ENCODE assay signal across 9 mouse cellular contexts in the genomic region with DNA sequence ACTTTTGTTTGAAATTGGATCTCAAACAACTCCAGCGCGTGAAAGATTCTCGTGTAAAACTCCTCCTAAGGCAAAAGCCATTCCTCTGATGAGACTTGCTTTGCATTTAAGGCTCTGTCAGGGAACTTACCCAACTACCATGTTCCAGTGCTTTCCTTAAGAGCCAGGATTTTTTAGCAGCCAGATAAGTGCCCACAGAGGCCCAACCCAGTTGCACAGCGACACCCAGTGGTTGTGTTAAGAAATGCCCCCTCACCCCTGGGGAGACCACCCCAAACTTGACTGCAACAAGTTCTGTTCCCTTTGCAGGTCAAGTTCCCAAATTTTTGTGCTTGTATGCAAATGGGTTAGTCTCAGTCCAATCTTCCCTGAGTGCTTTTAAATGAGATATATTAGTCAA.
DNase-seq lines count a peak whose midpoint lies in the region; ATAC-seq and TF ChIP-seq lines count a peak whose summit lies in the region.
"Had no signal": no experiment of that assay in that cellular context is flagged by ENCODE, and none has a peak within 500 bp of the region (broad histone marks: within the 10 kb centered on the region; RNA-seq: fewer than 3 reads in every experiment).

No protein-coding gene starts in this region.

- no peak for ATAC-seq in forebrain, postnatal 0 days
- no peak for ATAC-seq in forebrain, embryonic 13.5 days
- no peak for ATAC-seq in midbrain, embryonic 11.5 days (ENCODE audit: low FRiP score)
- no peak for ATAC-seq in midbrain, embryonic 13.5 days
- no peak for ATAC-seq in embryonic facial prominence, embryonic 15.5 days (ENCODE audit: insufficient number of reproducible peaks, low FRiP score, low TSS enrichment, low read depth)
- no peak for ATAC-seq in stomach, postnatal 0 days (ENCODE audit: low FRiP score, low TSS enrichment)
- ATAC-seq in activated CD4-positive, CD25-positive, alpha-beta regulatory T cell, adult 4 months, result no peak

- WGBS in forebrain, postnatal 0 days, result 56% methylated on average over 4 of the region's 4 CpGs
- WGBS in forebrain, embryonic 13.5 days, result 52% methylated on average over 4 of the region's 4 CpGs
- 56% methylated on average over 4 of the region's 4 CpGs for WGBS in midbrain, embryonic 11.5 days
- 56% methylated on average over 4 of the region's 4 CpGs for WGBS in midbrain, embryonic 13.5 days
- WGBS in embryonic facial prominence, embryonic 15.5 days, result 16% methylated on average over 4 of the region's 4 CpGs
- 15% methylated on average over 4 of the region's 4 CpGs for whole genome bisulfite sequencing in stomach, postnatal 0 days

- intact Hi-C loops in left cerebral cortex, postnatal 36 days (cut with DNase I), result no loop called here

- no peaks in the 10 kb centered on the region for H3K4me1 ChIP-seq in forebrain, postnatal 0 days (ENCODE audit: insufficient read depth)
- H3K4me1 ChIP-seq in forebrain, embryonic 13.5 days, result no peaks in the 10 kb centered on the region
- H3K4me1 ChIP-seq in midbrain, embryonic 11.5 days (ENCODE audit: control insufficient read depth, insufficient read depth, low read length), result no peaks in the 10 kb centered on the region
- H3K4me1 ChIP-seq in midbrain, embryonic 13.5 days (replicated peaks), result no peaks in the 10 kb centered on the region
- H3K4me1 ChIP-seq in embryonic facial prominence, embryonic 15.5 days, result peaks cover 34% of the 10 kb centered on the region
- H3K4me1 ChIP-seq in stomach, postnatal 0 days (replicated peaks; ENCODE audit: control insufficient read depth, insufficient read depth), result no peaks in the 10 kb centered on the region

- no peak for DNase-seq in forebrain, postnatal 0 days
- peak; percentile 89 for DNase-seq in midbrain, embryonic 11.5 days (ENCODE audit: low spot score, missing footprints)
- no peak for DNase-seq in stomach, postnatal 0 days (ENCODE audit: low spot score)
- DNase-seq in left cerebral cortex, postnatal 36 days (ENCODE audit: low spot score in 2 of 2), result no peak

- peak; percentile 48 for TF ChIP-seq CTCF in forebrain, postnatal 0 days (IDR thresholded peaks at IDR 0.05; ENCODE audit: low read depth)
- peak; percentile 66 for TF ChIP-seq CTCF in stomach, postnatal 0 days (IDR thresholded peaks at IDR 0.05; ENCODE audit: low read depth)

- no peak overlapping the region for H3K27ac ChIP-seq in forebrain, postnatal 0 days (ENCODE audit: low read depth, low read length)
- H3K27ac ChIP-seq in forebrain, embryonic 13.5 days, result no peak overlapping the region
- no peak overlapping the region for H3K27ac ChIP-seq in midbrain, embryonic 11.5 days (ENCODE audit: low read depth, low read length)
- no peak overlapping the region for H3K27ac ChIP-seq in midbrain, embryonic 13.5 days
- no peak overlapping the region for H3K27ac ChIP-seq in embryonic facial prominence, embryonic 15.5 days (replicated peaks)
- H3K27ac ChIP-seq in stomach, postnatal 0 days (replicated peaks), result no peak overlapping the region
- H3K27ac ChIP-seq: limb, embryonic 12.5 days had no signal

- H3K9ac ChIP-seq in forebrain, postnatal 0 days, result no peak overlapping the region
- H3K9ac ChIP-seq in forebrain, embryonic 13.5 days, result no peak overlapping the region
- no peak overlapping the region for H3K9ac ChIP-seq in midbrain, embryonic 11.5 days (ENCODE audit: low read length)
- no peak overlapping the region for H3K9ac ChIP-seq in midbrain, embryonic 13.5 days (replicated peaks)
- H3K9ac ChIP-seq in embryonic facial prominence, embryonic 15.5 days, result no peak overlapping the region
- no peak overlapping the region for H3K9ac ChIP-seq in stomach, postnatal 0 days (ENCODE audit: low read length)
- H3K9ac ChIP-seq: limb, embryonic 12.5 days had no signal

- H3K36me3 ChIP-seq in forebrain, postnatal 0 days (ENCODE audit: insufficient read depth), result no peaks in the 10 kb centered on the region
- no peaks in the 10 kb centered on the region for H3K36me3 ChIP-seq in forebrain, embryonic 13.5 days (ENCODE audit: poor library complexity, severe bottlenecking)
- no peaks in the 10 kb centered on the region for H3K36me3 ChIP-seq in midbrain, embryonic 11.5 days (ENCODE audit: control insufficient read depth, insufficient read depth, low read length)
- no peaks in the 10 kb centered on the region for H3K36me3 ChIP-seq in midbrain, embryonic 13.5 days
- no peaks in the 10 kb centered on the region for H3K36me3 ChIP-seq in embryonic facial prominence, embryonic 15.5 days
- H3K36me3 ChIP-seq in stomach, postnatal 0 days (ENCODE audit: control insufficient read depth, insufficient read depth, low read length), result no peaks in the 10 kb centered on the region
- H3K36me3 ChIP-seq: limb, embryonic 12.5 days had no signal

- H3K9me3 ChIP-seq in forebrain, postnatal 0 days (ENCODE audit: low read length), result no peaks in the 10 kb centered on the region
- H3K9me3 ChIP-seq in forebrain, embryonic 13.5 days (replicated peaks), result no peaks in the 10 kb centered on the region
- no peaks in the 10 kb centered on the region for H3K9me3 ChIP-seq in midbrain, embryonic 11.5 days (ENCODE audit: control insufficient read depth, low read length)
- no peaks in the 10 kb centered on the region for H3K9me3 ChIP-seq in midbrain, embryonic 13.5 days
- H3K9me3 ChIP-seq in embryonic facial prominence, embryonic 15.5 days (replicated peaks), result no peaks in the 10 kb centered on the region
- H3K9me3 ChIP-seq in stomach, postnatal 0 days (ENCODE audit: control insufficient read depth, low read length), result no peaks in the 10 kb centered on the region
- H3K9me3 ChIP-seq: limb, embryonic 12.5 days had no signal

- no peak overlapping the region for H3K4me3 ChIP-seq in forebrain, postnatal 0 days (ENCODE audit: low read depth, low read length)
- H3K4me3 ChIP-seq in forebrain, embryonic 13.5 days, result no peak overlapping the region
- H3K4me3 ChIP-seq in midbrain, embryonic 11.5 days (ENCODE audit: low read depth, low read length), result no peak overlapping the region
- H3K4me3 ChIP-seq in midbrain, embryonic 13.5 days (replicated peaks), result no peak overlapping the region
- H3K4me3 ChIP-seq in embryonic facial prominence, embryonic 15.5 days (replicated peaks), result no peak overlapping the region
- no peak overlapping the region for H3K4me3 ChIP-seq in stomach, postnatal 0 days (ENCODE audit: low read depth, low read length)
- H3K4me3 ChIP-seq: limb, embryonic 12.5 days had no signal

- no peaks in the 10 kb centered on the region for H3K27me3 ChIP-seq in forebrain, postnatal 0 days (ENCODE audit: insufficient read depth, low read length)
- peaks cover 5% of the 10 kb centered on the region; the same call in 1 of the 2 replicates for H3K27me3 ChIP-seq in forebrain, embryonic 13.5 days
- H3K27me3 ChIP-seq in midbrain, embryonic 11.5 days (ENCODE audit: control insufficient read depth, insufficient read depth, low read length), result no peaks in the 10 kb centered on the region
- H3K27me3 ChIP-seq in midbrain, embryonic 13.5 days, result no peaks in the 10 kb centered on the region
- H3K27me3 ChIP-seq in embryonic facial prominence, embryonic 15.5 days, result peaks cover 2% of the 10 kb centered on the region; the same call in 1 of the 2 replicates
- no peaks in the 10 kb centered on the region for H3K27me3 ChIP-seq in stomach, postnatal 0 days (ENCODE audit: control insufficient read depth, insufficient read depth, low read length)

- no peak for TF ChIP-seq EP300 in stomach, postnatal 0 days (optimal IDR thresholded peaks at IDR 0.05)

- no peak overlapping the region for H3K4me2 ChIP-seq in forebrain, postnatal 0 days (ENCODE audit: low read depth)
- H3K4me2 ChIP-seq in forebrain, embryonic 13.5 days, result no peak overlapping the region
- no peak overlapping the region for H3K4me2 ChIP-seq in midbrain, embryonic 11.5 days
- no peak overlapping the region for H3K4me2 ChIP-seq in midbrain, embryonic 13.5 days (replicated peaks)
- H3K4me2 ChIP-seq in embryonic facial prominence, embryonic 15.5 days (replicated peaks), result peak overlapping the region; percentile 10; the same call in 1 of the 2 replicates
- H3K4me2 ChIP-seq in stomach, postnatal 0 days (replicated peaks; ENCODE audit: low read depth), result no peak overlapping the region
- H3K4me2 ChIP-seq: limb, embryonic 12.5 days had no signal
